Mouse (Mus musculus): ENCODE results near the gene Gm40193.

DNA sequence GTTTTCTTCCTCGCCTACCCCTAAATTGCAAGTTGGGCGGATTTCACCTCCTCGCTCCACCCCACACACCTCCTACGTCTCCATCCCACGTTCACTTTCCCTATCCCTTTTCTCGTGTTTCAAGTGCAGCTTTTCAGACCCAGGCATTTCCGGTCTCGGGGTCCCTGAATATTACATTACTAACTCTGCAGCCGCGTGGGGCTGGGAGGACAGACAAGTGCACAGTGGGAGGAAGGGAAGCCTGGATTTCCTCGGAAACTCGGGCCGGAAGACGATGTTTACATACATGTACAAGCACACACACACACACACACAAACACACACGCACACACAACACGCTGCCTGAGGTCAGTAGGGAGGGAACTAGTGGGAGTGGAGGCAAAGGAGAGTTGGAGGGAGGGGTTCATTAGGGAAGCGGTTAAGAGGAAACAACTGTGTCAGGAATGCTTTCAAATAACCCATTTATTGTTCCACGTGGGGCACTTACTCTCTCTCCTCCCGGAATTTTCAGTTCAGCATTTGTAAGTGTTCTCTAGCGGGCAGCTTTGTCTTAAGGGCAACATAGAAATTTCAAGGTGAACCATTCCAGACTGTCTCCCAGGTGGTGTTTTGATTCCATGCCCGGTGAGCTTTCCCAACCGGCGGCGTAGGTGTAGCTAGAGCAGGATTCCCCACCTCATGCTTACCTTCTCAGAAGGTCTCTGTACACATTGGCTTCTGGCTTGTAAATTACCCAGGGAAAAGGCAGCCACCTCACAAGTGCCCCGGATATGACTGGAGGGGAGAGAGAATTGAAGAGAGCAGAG, 30.9 kb upstream of the Gm40193 start:
- TF ChIP-seq CTCF (IDR thresholded peaks at IDR 0.05; ENCODE audit: extremely low read depth, insufficient read length, insufficient replicate concordance, low read depth, low read length) = no peak
- TF ChIP-seq POLR2A (IDR thresholded peaks at IDR 0.05; ENCODE audit: low read depth, low read length) = no peak

Measured in small intestine, adult 2 months (tissue).